Mouse (Mus musculus) v-Abl transformed pro-B cells (cell line): ENCODE measurements around the gene Carnmt1.

Experiments
- in situ Hi-C, 2 experiments: fragments of 400-800 bp; cut with MboI; formaldehyde crosslinking; loops; one replicate each; pipeline ENCODE4 v1.15.1; 2025; ENCODE audit not compliant: unreplicated experiment in 2 of 2

Carnmt1 gene

GRCm38 (mm10) chr19:18652592-18652991 is 18.0 kb upstream of the Carnmt1 start:
- in situ Hi-C loops: no loop called here

- in situ Hi-C loops: no loop called here
These were observed 17.5 kb upstream of the Carnmt1 start for GRCm38 (mm10) chr19:18653058-18653457.

- in situ Hi-C loops: no loop called here
These were observed 16.2 kb upstream of the Carnmt1 start for GRCm38 (mm10) chr19:18654330-18654729.

- in situ Hi-C loops: no loop called here
These were observed 15.6 kb upstream of the Carnmt1 start for GRCm38 (mm10) chr19:18654984-18655383.

GRCm38 (mm10) chr19:18655999-18656398 is 14.6 kb upstream of the Carnmt1 start:
- in situ Hi-C loops: no loop called here

GRCm38 (mm10) chr19:18658473-18658872 is 12.1 kb upstream of the Carnmt1 start:
- in situ Hi-C loops: no loop called here

- in situ Hi-C loops: no loop called here
These were observed 11.2 kb upstream of the Carnmt1 start for GRCm38 (mm10) chr19:18659349-18659748.

- in situ Hi-C loops: no loop called here
These were observed 10.1 kb upstream of the Carnmt1 start for GRCm38 (mm10) chr19:18660466-18660865.

GRCm38 (mm10) chr19:18661683-18662082 is 8.9 kb upstream of the Carnmt1 start:
- in situ Hi-C loops: no loop called here

- in situ Hi-C loops: no loop called here
These were observed 6.7 kb upstream of the Carnmt1 start for GRCm38 (mm10) chr19:18663904-18664303.

- in situ Hi-C loops: loop anchor here in 1 of 2 experiments (5.0 kb wide), 1 partner anchor 50 kb away; no protein-coding TSS in a partner anchor
These were observed 3.6 kb upstream of the Carnmt1 start for GRCm38 (mm10) chr19:18666966-18667365.

- in situ Hi-C loops: loop anchor here in 1 of 2 experiments (5.0 kb wide), 1 partner anchor 52 kb away; no protein-coding TSS in a partner anchor
These were observed 1.0 kb upstream of the Carnmt1 start for GRCm38 (mm10) chr19:18669551-18669950.

GRCm38 (mm10) chr19:18671056-18671741 is 635 bp downstream of the Carnmt1 start:
- in situ Hi-C loops: loop anchor here in 1 of 2 experiments (5.0 kb wide), 1 partner anchor 41 kb away; the partner anchor contains the start of gene D030056L22Rik

GRCm38 (mm10) chr19:18672498-18672897 is 1.9 kb downstream of the Carnmt1 start:
- in situ Hi-C loops: loop anchor here in 1 of 2 experiments (5.0 kb wide), 1 partner anchor 40 kb away; the partner anchor contains the start of gene D030056L22Rik

GRCm38 (mm10) chr19:18673116-18673515 is 2.6 kb downstream of the Carnmt1 start:
- in situ Hi-C loops: loop anchor here in 1 of 2 experiments (5.0 kb wide), 1 partner anchor 39 kb away; the partner anchor contains the start of gene D030056L22Rik

GRCm38 (mm10) chr19:18682142-18682541 is 11.6 kb downstream of the Carnmt1 start:
- in situ Hi-C loops: loop anchor here (5.0 to 25.0 kb wide), 2 partner anchors 35 to 1895 kb away; partner anchors contain the start of gene Vps13a (in 1 of the 2)

GRCm38 (mm10) chr19:18687556-18687955 is 17.0 kb downstream of the Carnmt1 start:
- in situ Hi-C loops: loop anchor here (5.0 to 25.0 kb wide), 2 partner anchors 145 to 1900 kb away; partner anchors contain the start of gene Vps13a (in 1 of the 2)

- in situ Hi-C loops: loop anchor here in 1 of 2 experiments (10.0 to 25.0 kb wide), 2 partner anchors 143 to 1905 kb away; partner anchors contain the start of gene Vps13a
These were observed 21.6 kb downstream of the Carnmt1 start for GRCm38 (mm10) chr19:18692176-18692575.

- in situ Hi-C loops: loop anchor here in 1 of 2 experiments (10.0 to 25.0 kb wide), 2 partner anchors 142 to 1905 kb away; partner anchors contain the start of gene Vps13a
These were observed 22.2 kb downstream of the Carnmt1 start for GRCm38 (mm10) chr19:18692768-18693167.

- in situ Hi-C loops: loop anchor here in 1 of 2 experiments (10.0 to 25.0 kb wide), 2 partner anchors 140 to 1908 kb away; partner anchors contain the start of gene Vps13a
These were observed 24.6 kb downstream of the Carnmt1 start for GRCm38 (mm10) chr19:18695116-18695515.

GRCm38 (mm10) chr19:18695552-18695951 is 25.0 kb downstream of the Carnmt1 start:
- in situ Hi-C loops: loop anchor here in 1 of 2 experiments (10.0 to 25.0 kb wide), 2 partner anchors 139 to 1908 kb away; partner anchors contain the start of gene Vps13a
